Mouse (Mus musculus) embryo, embryonic 9.5 days (tissue): Measurements from ENCODE around the gene Fxyd5.

ENCODE experiments used
- DNase-seq: peaks from one replicate; pipeline ENCODE4 v3.0.0-alpha.2; 2017; ENCODE audit errors: extremely low spot score

Fxyd5 gene

DNA sequence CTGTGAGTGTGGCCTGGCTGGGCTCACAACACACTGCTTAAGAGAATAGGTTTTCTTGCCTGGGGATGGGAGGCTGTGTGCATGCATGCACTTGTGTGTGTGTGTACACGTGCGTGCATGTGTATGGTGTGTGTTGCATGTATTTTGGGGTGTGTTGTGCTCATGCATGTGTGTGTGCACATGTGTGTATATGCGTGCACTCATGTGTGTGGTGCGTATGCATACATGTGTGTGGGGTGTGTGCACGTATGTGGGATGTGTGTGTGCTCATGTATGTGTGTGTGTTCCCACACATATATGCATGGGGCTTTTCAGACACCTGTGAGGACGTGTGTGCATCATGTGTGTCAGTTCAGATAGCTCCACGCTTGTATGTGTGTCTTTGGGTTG lies 18.3 kb upstream of the Fxyd5 start:
- DNase-seq: no peak

- no peak for DNase-seq
Measured at GRCm38 (mm10) chr7:31059919-31060620, 17.8 kb upstream of the Fxyd5 start.

DNA sequence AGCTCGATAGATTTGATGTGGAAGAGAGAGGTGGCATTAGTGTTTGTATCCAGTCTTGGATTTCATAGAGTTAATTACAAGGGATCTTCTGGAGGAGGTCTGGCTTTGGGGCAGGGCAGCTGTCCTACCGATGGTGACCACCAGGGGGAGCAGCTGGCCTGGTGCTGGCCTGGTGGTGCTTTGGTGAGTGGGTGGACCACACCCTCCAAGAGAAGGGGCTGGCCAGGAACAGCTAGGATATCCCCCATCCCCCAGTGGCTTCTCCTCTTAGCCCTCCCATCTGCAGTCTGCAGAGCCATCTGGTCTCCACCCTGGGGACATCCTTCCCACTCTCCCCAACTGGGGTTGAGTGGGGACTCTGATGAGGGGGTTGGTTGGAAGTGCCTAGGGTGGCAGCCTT lies 16.8 kb upstream of the Fxyd5 start, which contains the start of gene Lgi4:
TSS of gene Lgi4 (plus strand) at position 235 of the 400 bp plus-strand sequence.
- DNase-seq: peak; percentile 89

DNA sequence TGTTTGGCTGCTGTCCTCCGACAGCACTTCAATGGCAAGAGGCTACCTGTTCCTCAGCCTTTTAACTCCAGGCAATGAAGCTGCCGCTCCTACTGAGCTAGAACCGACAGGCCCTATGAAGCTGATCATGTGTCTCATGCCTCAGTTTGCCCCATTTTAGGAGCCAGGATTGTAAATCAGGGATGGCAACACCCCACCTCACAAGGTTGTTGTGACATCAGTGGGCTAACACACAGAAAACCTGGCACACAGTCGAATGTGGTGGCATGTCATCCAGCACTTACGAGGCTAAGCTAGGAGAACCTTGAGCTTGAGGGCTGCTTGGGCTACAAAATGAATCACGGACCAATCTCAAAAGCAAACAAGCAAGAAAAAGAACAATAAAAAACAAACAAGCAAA lies 15.9 kb upstream of the Fxyd5 start:
- DNase-seq: no peak

DNA sequence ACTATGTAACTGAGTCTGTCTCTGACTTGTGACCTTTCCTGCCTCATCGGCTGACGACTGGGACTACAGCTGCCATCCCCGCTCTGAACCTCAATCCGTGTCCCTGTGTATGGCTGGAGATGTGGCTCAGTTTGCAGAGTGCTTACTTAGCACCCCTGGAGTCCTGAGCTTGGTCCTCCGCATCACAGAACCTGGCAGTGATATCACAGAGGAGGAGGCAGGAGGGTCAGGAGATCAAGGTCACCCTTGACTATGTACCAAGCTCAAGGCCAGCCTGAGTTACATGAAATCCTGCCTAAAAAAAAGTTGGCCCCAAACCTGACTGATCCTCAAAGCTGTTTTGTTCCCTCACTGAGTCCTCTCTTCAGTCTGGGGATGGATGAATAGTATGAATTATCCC lies 15.4 kb upstream of the Fxyd5 start:
- DNase-seq: no peak

DNA sequence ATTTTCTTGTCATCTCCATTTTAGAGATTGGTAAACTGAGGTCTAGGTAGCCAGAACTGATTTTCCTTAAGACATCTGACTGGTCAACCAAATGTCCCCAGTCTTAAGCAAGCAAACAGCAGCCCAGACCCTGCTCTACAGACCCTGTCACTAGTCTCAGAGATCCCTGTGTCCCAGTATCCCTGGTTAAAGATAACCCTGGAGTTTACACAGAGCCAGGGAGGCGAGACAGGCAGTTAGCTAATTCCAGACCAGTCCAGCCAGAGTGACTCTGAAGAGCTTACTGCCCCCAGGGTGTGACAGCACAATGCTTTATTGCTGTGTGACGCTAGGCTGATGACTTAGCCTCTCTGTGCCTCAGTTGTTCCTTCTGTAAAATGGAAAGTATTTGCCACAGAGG lies 14.8 kb upstream of the Fxyd5 start, which contains the start of gene Fxyd1:
TSS of gene Fxyd1 (minus strand) at position 129 of the 400 bp plus-strand sequence.
- no peak for DNase-seq

GRCm38 (mm10) chr7:31056448-31056847 lies 14.2 kb upstream of the Fxyd5 start:
- DNase-seq: no peak

DNA sequence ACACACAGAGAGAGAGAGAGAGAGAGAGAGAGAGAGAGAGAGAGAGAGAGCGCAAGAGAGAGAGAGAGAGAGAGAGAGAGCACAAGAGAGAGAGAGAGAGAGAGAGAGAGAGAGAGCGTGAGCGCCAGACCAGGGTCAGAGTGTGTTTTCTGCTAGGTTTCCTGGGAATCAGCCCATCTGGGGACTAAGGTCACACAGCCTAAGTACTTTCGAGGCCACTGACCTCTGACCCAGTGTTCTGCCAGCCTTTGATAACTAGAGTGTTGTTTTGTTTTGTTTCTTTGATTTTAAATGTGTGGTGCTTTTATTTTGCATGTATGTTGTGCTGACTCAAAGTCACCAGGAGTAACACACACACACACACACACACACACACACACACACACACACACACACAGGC lies 13.6 kb upstream of the Fxyd5 start:
- DNase-seq: no peak

DNA sequence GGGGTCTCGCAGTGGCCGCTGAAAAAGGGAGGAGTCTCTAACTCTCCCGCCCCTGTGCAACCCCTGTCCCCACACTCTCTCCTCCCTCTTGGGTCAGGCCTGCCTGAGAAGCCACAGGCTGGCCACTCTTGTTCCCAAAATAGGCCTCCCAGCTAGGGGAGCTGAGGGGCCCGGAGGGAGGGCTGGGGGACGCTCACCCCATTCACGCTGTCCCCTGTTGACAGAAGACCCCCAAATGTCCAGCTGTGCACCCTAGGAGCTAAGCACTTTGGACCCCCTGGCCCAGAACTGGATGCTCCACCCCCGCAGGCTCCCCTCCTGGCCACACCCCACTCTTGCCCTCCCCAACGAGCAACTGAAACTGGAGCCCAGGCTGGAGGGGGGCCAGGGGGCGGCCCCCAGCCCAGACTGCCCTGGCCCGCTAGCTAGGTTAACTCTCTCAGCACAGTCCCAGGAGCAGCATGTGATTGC lies 13.1 kb upstream of the Fxyd5 start:
- peak; percentile 47 for DNase-seq

GRCm38 (mm10) chr7:31054661-31055320 lies 12.5 kb upstream of the Fxyd5 start:
- no peak for DNase-seq

DNA sequence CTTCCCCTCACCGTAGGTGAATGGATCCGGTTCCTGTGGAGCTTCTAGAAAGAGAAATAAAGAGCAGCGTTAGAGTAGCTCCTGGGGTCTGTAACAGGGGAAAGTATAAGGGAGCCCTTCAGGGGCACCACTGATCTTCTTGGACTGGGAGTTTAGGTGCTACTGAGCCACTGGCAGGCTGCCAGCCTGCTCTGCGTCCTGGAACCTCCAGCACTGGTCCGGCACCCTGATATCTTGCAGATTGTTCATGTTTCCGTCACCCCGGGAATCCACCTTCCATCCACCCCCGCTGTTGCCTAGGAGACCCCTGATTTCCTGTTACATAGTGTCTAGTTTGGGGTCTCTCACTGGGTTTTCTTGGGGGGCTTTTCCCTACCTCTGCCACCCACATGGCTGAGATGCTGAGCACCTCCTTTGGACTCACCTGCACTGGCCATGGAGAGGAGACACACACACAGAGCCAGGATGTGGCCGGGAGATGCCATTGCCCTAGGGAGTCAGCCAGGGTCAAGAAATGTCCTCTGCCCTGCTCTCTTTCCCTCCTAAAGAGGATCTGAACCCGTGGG lies 11.7 kb upstream of the Fxyd5 start:
- DNase-seq: no peak

DNA sequence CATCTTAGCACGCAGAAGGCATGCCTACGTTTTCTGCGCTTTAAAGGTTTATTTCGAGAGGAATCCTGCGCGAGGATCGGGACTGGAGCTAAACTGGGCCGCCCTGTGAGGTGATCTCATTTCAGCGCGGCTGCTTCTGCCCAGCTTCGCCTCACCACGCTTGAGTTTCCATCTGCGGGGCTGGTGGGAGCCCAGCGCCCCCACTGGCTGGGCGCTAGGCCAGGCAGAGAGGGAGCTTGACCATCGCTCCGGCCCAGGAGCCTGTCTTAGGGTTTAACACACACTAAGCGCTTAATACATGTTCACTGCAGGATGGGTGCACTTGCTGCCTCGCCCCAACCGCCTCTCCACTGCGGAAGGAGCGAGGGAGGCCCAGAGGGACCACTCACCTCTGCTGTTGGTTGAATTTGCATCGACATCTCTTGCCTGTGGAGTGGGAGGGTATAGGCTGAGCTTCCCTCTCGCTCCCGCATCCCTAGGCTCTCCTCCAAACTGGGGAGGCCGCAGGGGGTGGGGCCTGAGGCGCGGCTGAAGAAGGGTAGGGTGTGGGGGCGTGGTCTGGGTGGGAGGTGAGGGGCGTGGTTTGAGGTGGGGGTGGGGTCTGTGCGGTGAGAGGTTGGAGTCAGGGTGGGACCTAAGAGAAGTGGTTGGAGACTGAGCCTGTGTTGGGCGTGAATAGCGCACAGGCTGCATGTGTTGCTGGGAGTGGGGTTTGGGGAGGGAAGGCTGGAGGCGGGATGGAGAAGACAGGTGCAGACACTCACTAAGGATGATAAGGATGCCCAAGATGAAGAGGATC lies 10.6 kb upstream of the Fxyd5 start:
- DNase-seq: peak; percentile 58

DNA sequence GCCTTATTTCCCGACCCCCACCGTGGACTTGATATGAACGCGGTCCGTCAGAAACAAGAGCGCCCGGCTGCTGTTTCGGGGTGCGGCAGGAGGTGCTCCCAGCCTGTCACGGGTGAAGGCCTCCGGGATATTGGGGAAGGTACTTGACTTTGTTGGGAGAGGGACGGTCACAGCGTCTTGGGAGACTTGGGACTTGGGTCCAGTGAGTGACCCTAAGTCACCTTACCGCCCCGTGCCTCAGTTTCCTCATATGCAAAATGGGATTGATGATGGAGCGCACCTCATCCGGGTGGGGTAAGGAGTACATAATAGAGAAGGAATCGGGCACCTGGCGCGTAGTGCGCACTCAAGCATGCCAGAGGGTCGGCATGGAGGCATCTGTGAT lies 10.0 kb upstream of the Fxyd5 start:
- DNase-seq: no peak

GRCm38 (mm10) chr7:31051321-31052021 lies 9.2 kb upstream of the Fxyd5 start, which contains the start of gene Fxyd7:
Gene Fxyd7 (minus strand): TSS chr7:31051467.
- DNase-seq: no peak

DNA sequence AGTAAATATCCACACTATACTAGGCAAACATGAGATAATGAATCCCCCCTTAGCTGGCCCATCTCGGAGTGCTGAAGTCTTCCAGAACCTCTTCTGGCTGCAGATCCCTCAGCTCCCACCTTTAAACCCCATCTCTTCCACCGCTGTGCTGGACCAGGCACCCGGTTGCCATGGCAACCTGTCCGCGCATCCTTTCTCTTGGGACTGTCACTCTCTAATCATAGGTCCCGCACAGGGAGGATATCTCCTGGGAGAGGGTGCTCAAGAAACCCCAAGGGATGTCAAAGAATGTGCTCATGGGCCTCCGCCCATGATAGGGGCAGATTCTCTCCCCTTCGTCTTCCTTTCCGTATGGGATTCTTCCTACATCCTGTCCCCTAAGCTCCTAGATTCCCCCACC lies 8.6 kb upstream of the Fxyd5 start:
- no peak for DNase-seq

DNA sequence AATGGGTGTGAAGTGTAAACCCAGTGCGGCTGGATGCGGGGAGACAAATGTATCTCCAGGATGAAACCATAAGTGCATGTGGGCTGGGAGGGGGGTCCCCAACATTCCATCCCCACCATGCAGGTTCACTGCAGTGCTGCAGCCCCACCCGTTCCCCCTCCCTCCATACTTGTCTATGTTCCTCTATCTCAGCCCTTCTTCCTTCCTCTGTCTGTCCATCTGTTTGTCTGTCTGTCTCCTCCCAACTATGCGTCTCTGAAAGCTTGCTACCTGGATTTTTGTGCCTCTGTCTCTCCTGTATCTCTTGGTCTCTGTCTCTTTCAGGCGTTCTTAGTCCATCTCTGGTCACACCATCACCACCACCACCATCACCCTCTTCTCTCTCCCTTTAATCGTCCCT lies 8.2 kb upstream of the Fxyd5 start:
- no peak for DNase-seq

- no peak for DNase-seq
Measured at GRCm38 (mm10) chr7:31049846-31050281, 7.6 kb upstream of the Fxyd5 start.

DNA sequence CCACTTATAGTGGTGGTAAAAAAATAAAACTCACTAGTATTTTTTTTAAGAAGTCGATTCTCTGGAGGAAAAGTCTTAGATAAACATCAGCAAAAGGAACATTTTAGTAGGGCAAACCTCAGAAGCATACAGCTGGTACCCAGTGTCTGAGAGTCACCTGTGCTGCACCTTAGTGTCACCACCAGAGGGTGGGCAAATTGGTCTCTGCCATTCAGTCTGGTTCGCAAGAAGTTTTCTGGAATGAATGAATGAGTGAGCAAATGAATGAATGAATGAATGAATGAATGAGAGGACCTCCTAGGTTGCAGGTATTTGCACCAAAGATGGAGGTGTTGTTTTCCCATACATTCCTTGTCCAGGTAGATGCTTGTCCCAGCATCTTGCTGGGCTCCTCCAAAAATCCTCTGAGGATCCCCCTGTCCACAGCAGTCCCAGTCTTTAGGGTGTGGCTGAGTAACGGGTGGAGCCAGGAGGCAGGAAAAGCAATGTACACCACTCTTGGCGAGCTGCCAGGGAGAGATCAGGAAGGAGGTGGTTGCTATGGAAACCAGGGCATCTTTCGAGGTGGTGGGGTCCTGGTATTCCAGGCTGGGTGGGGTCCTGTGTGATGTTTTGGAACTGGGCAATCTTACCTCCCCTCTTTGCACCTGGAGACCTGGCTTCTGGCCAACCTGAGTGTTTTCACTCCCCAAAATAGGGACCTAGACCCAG lies 7.0 kb upstream of the Fxyd5 start:
- no peak for DNase-seq

GRCm38 (mm10) chr7:31041662-31042315 lies 492 bp downstream of the Fxyd5 start:
- DNase-seq: no peak

GRCm38 (mm10) chr7:31041023-31041407 lies 1.3 kb downstream of the Fxyd5 start:
- no peak for DNase-seq
